ENCODE assay signal across 17 mouse cellular contexts in the genomic region with DNA sequence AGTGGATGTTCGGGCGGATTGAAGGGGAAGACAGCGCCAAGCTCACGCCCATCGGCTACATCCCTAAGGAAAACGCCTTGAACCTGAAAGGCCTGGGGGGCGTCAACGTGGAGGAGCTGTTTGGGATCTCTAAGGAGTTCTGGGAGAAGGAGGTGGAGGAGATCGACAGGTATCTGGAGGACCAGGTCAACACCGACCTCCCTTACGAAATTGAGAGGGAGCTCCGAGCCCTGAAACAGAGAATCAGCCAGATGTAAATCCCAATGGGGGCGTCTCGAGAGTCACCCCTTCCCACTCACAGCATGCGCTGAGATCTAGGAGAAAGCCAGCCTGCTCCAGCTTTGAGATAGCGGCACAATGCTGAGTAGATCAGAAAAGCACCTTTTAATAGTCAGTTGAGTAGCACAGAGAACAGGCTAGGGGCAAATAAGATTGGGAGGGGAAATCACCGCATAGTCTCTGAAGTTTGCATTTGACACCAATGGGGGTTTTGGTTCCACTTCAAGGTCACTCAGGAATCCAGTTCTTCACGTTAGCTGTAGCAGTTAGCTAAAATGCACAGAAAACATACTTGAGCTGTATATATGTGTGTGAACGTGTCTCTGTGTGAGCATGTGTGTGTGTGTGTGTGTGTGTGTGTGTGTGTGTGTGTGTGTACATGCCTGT. TPM values are rescaled to one million over a fixed set of nuclear protein-coding genes. Genes with fewer than 3 reads are reported as not detected.
DNase-seq lines count a peak whose midpoint lies in the region; ATAC-seq and TF ChIP-seq lines count a peak whose summit lies in the region.
"Had no signal": no experiment of that assay in that cellular context is flagged by ENCODE, and none has a peak within 500 bp of the region (broad histone marks: within the 10 kb centered on the region; RNA-seq: fewer than 3 reads in every experiment).

No protein-coding gene starts in this region.

- H3K36me3 ChIP-seq in liver, postnatal 0 days (replicated peaks; ENCODE audit: insufficient read depth, low read length): no peaks in the 10 kb centered on the region
- no peaks in the 10 kb centered on the region for H3K36me3 ChIP-seq in liver, embryonic 11.5 days (ENCODE audit: control insufficient read depth, insufficient read depth, low read length)
- peaks cover 30% of the 10 kb centered on the region for H3K36me3 ChIP-seq in small intestine, adult 2 months (ENCODE audit: control insufficient read depth, insufficient read depth, low read length)
- H3K36me3 ChIP-seq: embryonic facial prominence, embryonic 12.5 days; forebrain, embryonic 15.5 days; G1E; heart, embryonic 12.5 days; hindbrain, embryonic 10.5 days had no signal

- no peaks in the 10 kb centered on the region for H3K4me1 ChIP-seq in liver, postnatal 0 days (ENCODE audit: insufficient read depth)
- H3K4me1 ChIP-seq in liver, embryonic 11.5 days (replicated peaks; ENCODE audit: control insufficient read depth, insufficient read depth, low read length): no peaks in the 10 kb centered on the region; the same call in 1 of the 2 replicates
- H3K4me1 ChIP-seq in small intestine, adult 2 months (ENCODE audit: control insufficient read depth, insufficient read depth, insufficient read length, low read length): peaks cover 13% of the 10 kb centered on the region
- H3K4me1 ChIP-seq: embryonic facial prominence, embryonic 12.5 days; forebrain, embryonic 15.5 days; heart, embryonic 12.5 days had no signal

- TF ChIP-seq CTCF in liver, postnatal 0 days (IDR thresholded peaks at IDR 0.05; ENCODE audit: low read depth): no peak
- TF ChIP-seq CTCF in small intestine, adult 2 months (IDR thresholded peaks at IDR 0.05; ENCODE audit: extremely low read depth, insufficient read length, insufficient replicate concordance, low read depth, low read length): no peak

- H3K9ac ChIP-seq in liver, postnatal 0 days (replicated peaks): no peak overlapping the region; the same call in 1 of the 2 replicates
- no peak overlapping the region for H3K9ac ChIP-seq in liver, embryonic 11.5 days (ENCODE audit: low read depth, low read length)
- H3K9ac ChIP-seq: embryonic facial prominence, embryonic 12.5 days; forebrain, embryonic 15.5 days; heart, embryonic 12.5 days; hindbrain, embryonic 14.5 days had no signal

- no peaks in the 10 kb centered on the region for H3K27me3 ChIP-seq in liver, postnatal 0 days (ENCODE audit: insufficient read depth, low read length)
- no peaks in the 10 kb centered on the region for H3K27me3 ChIP-seq in liver, embryonic 11.5 days (replicated peaks; ENCODE audit: control insufficient read depth, insufficient read depth, low read length)
- H3K27me3 ChIP-seq in small intestine, adult 2 months (ENCODE audit: control insufficient read depth, insufficient read depth, low read length): no peaks in the 10 kb centered on the region
- H3K27me3 ChIP-seq: embryonic facial prominence, embryonic 12.5 days; forebrain, embryonic 15.5 days; heart, embryonic 12.5 days had no signal

- whole genome bisulfite sequencing in liver, postnatal 0 days (ENCODE audit: insufficient replicate concordance): 79% methylated on average over 19 of the region's 19 CpGs
- 81% methylated on average over 19 of the region's 19 CpGs for WGBS in liver, embryonic 11.5 days
- 90% methylated on average over 19 of the region's 19 CpGs for WGBS in small intestine, adult 2 months

- no peak overlapping the region; the same call in 1 of the 2 replicates for H3K4me2 ChIP-seq in liver, postnatal 0 days (ENCODE audit: low read depth, low read length)
- no peak overlapping the region for H3K4me2 ChIP-seq in liver, embryonic 11.5 days
- H3K4me2 ChIP-seq: embryonic facial prominence, embryonic 12.5 days; forebrain, embryonic 15.5 days; heart, embryonic 12.5 days; hindbrain, embryonic 14.5 days had no signal

- no peaks in the 10 kb centered on the region for H3K9me3 ChIP-seq in liver, postnatal 0 days (ENCODE audit: low read length)
- H3K9me3 ChIP-seq in liver, embryonic 11.5 days (ENCODE audit: control insufficient read depth, low read length): no peaks in the 10 kb centered on the region
- H3K9me3 ChIP-seq: embryonic facial prominence, embryonic 12.5 days; forebrain, embryonic 15.5 days; heart, embryonic 12.5 days; hindbrain, embryonic 10.5 days had no signal

- peak; percentile 22; the same call in 1 of the 2 replicates for TF ChIP-seq EP300 in liver, postnatal 0 days (IDR thresholded peaks at IDR 0.05; ENCODE audit: low read depth)

- 0 out of 2 replicates have a peak, but pooled peaks have one; percentile 6 for TF ChIP-seq POLR2A in small intestine, adult 2 months (IDR thresholded peaks at IDR 0.05; ENCODE audit: low read depth, low read length)

- peak overlapping the region; percentile 50; the same call in 1 of the 2 replicates for H3K27ac ChIP-seq in liver, postnatal 0 days (ENCODE audit: low read depth)
- no peak overlapping the region for H3K27ac ChIP-seq in liver, embryonic 11.5 days (ENCODE audit: low read depth, low read length)
- H3K27ac ChIP-seq in small intestine, adult 2 months (ENCODE audit: insufficient read depth, low read depth, low read length): peak overlapping the region; percentile 14; the same call in 1 of the 2 replicates
- H3K27ac ChIP-seq: forebrain, embryonic 15.5 days; hindbrain, embryonic 10.5 days; hindbrain, embryonic 14.5 days had no signal

- no peak overlapping the region for H3K4me3 ChIP-seq in liver, postnatal 0 days (ENCODE audit: low read depth, low read length)
- no peak overlapping the region for H3K4me3 ChIP-seq in liver, embryonic 11.5 days (ENCODE audit: low read depth, low read length)
- H3K4me3 ChIP-seq in small intestine, adult 2 months (ENCODE audit: low read depth, low read length): peak overlapping the region; percentile 12; the same call in 1 of the 2 replicates
- H3K4me3 ChIP-seq: embryonic facial prominence, embryonic 12.5 days; forebrain, embryonic 15.5 days; heart, embryonic 12.5 days; hindbrain, embryonic 10.5 days had no signal

- ATAC-seq in liver, postnatal 0 days: peak; percentile 6
- no peak for ATAC-seq in liver, embryonic 11.5 days (replicated peaks; ENCODE audit: low FRiP score)

- DNase-seq in kidney, adult 18-20 months: peak; percentile 44
- DNase-seq in kidney, postnatal 36 days: no peak
- peak; percentile 33 for DNase-seq in liver, postnatal 0 days
- no peak for DNase-seq in liver, embryonic 11.5 days (ENCODE audit: low spot score)
- DNase-seq in heart, adult 18-20 months: no peak
- DNase-seq: cerebellum, adult 11 months; cerebellum, adult 8-10 months had no signal

RNA-seq across cellular contexts. Expression of a gene that starts 5.7 kb away (rescaled TPM):
- 414 and 703 TPM in 2 replicates for polyA plus RNA-seq in liver, postnatal 0 days (2015; fragmentation: Nextera tagmentation; extraction: Ambion mirVana)
- 0.17 and 0.23 TPM in 2 replicates for polyA plus RNA-seq in liver, embryonic 11.5 days (2014; fragmentation: Nextera tagmentation; extraction: Ambion mirVana)
- polyA plus RNA-seq in small intestine, adult 2 months (2012; rRNA removed): 5.2 and 46.3 TPM in 2 replicates
- 100 to 1,000 TPM in 1 of 2 experiments, 10 to 100 TPM in 1; 12.3 to 112 TPM for total RNA-seq in heart, adult 18-20 months (2021)
- polyA plus RNA-seq: embryonic facial prominence, embryonic 12.5 days; forebrain, embryonic 11.5 days; forebrain, embryonic 15.5 days; G1E; hindbrain, embryonic 10.5 days; hindbrain, embryonic 14.5 days had no signal

RNA-seq across cellular contexts. Expression of a gene that starts 39.2 kb away (rescaled TPM):
- polyA plus RNA-seq in liver, postnatal 0 days (2015; fragmentation: Nextera tagmentation; extraction: Ambion mirVana): 0.21 and 0.25 TPM in 2 replicates
- polyA plus RNA-seq in liver, embryonic 11.5 days (2014; fragmentation: Nextera tagmentation; extraction: Ambion mirVana): 0.07 TPM in 1 of 2 replicates, not detected in the other
- polyA plus RNA-seq in small intestine, adult 2 months (2012; rRNA removed): 0.05 TPM in 1 of 2 replicates, not detected in the other
- total RNA-seq in heart, adult 18-20 months (2021): under 1 TPM; 0.08 to 0.22 TPM
- total RNA-seq: G1E; gastrocnemius, postnatal 14 days had no signal
- polyA plus RNA-seq: cortical plate, adult 2 months; forebrain, embryonic 11.5 days; G1E had no signal

Comparison
In these comparisons a context has a peak if more than half of its experiments do, and no peak if none do; other contexts are left out.
1. DNase-seq: peak in kidney, adult 18-20 months (single experiment) and liver, postnatal 0 days (single experiment); none in kidney, postnatal 36 days (0 of 2), liver, embryonic 11.5 days (single experiment) and heart, adult 18-20 months (0 of 2).